Mouse (Mus musculus) intestine, embryonic 16.5 days (tissue): Measurements from ENCODE around the gene Bcl2l2. TPM values are rescaled to one million over a fixed set of nuclear protein-coding genes. Genes with fewer than 3 reads are reported as not detected.

Experiments
- ATAC-seq: fragments of 200-750 bp; cut with Nextera tagmentation; 2 replicates; pipeline ENCODE4 v1.8.0; 2017; ENCODE audit warnings: moderate TSS enrichment, moderate library complexity
- H3K27ac ChIP-seq: fragments of 300-500 bp; sonication (generic); 2 replicates; pipeline ENCODE4 v1.5.1; 2014; ENCODE audit warnings: mild to moderate bottlenecking, low read length
- H3K27me3 ChIP-seq: fragments of 300-500 bp; sonication (generic); replicated peaks from 2 replicates; pipeline ENCODE4 v1.6.1; 2014; ENCODE audit warnings: low read length, control low read depth, mixed read lengths; ENCODE audit not compliant: control insufficient read depth, insufficient read depth
- H3K36me3 ChIP-seq: fragments of 300-500 bp; sonication (generic); 2 replicates; pipeline ENCODE4 v1.6.1; 2014; ENCODE audit warnings: low read length, control low read depth; ENCODE audit not compliant: control insufficient read depth, insufficient read depth
- H3K4me1 ChIP-seq: fragments of 300-500 bp; sonication (generic); 2 replicates; pipeline ENCODE4 v1.6.1; 2014; ENCODE audit warnings: low read length, control low read depth, mixed read lengths; ENCODE audit not compliant: control insufficient read depth, insufficient read depth
- H3K4me2 ChIP-seq: fragments of 300-500 bp; sonication (generic); 2 replicates; pipeline ENCODE4 v1.6.1; 2014; ENCODE audit warnings: low read depth, low read length, control low read depth
- H3K4me3 ChIP-seq: fragments of 300-500 bp; sonication (generic); 2 replicates; pipeline ENCODE4 v1.5.1; 2014; ENCODE audit warnings: mild to moderate bottlenecking, low read length
- H3K9ac ChIP-seq: fragments of 300-500 bp; sonication (generic); 2 replicates; pipeline ENCODE4 v1.6.1; 2014; ENCODE audit warnings: low read depth, low read length
- H3K9me3 ChIP-seq: fragments of 300-500 bp; sonication (generic); 2 replicates; pipeline ENCODE4 v1.6.1; 2016; ENCODE audit warnings: low read length, control low read depth; ENCODE audit not compliant: control insufficient read depth
- WGBS: fragments of 180-500 bp; shearing (Covaris S2); extraction: QIAGEN DNeasy Blood & Tissue Kit; methylation state at CpG from one replicate; pipeline ENCODE4 v1.1.7; 2014; 5-methylcytosine and 5-hydroxymethylcytosine counted together
- polyA plus RNA-seq: library from polyadenylated mRNA; unstranded; fragments of >200 nt; fragmentation: Nextera tagmentation; extraction: Ambion mirVana; gene quantifications from 2 replicates; pipeline ENCODE4 v1.2.1, GENCODE M21; 2015

Gene Bcl2l2
- polyA plus RNA-seq, 1 experiment from 2014 or later, result 5.8 TPM

DNA sequence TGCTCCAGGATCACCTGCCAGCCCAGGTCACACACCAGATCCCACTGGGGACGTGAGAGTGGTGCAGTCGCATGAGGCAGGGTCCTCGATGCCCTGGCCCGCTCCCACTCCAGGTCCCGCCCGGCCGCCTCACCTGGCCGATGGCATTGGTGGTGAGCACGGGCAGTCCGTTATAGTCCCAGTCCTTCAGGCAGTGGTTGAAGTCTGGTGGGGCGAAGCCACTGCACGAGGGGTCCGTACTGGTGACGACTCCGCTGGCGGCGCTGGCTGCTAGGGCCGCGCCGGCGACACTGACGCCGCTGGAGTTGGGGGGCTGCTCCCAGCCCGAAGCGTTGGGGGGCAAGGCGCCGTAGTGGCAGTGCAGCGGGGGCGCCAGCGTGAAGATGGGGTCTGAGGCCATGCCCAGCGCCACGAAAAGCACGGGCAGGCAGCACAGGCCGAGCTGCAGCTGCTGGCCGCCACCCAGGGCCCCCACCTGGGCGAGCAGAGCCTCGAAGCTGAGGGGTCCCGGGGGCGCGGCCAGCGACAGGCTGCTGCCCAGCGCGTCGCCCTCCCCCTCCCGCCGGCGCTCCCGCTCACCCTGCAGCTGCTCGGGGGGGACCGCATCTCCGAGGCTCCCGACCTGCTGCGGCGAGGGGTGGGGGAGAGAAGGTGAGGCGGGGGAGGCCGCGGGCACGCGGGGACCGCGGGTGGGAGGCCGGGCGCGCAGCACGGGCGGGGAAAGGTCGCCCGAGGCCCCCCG, 29.1 kb downstream of the Bcl2l2 start:
- H3K27ac ChIP-seq, result peak overlapping the region; percentile 80
- peaks cover 4% of the 10 kb centered on the region; the same call in 1 of the 2 replicates for H3K27me3 ChIP-seq
- peak overlapping the region; percentile 89 for H3K4me3 ChIP-seq
- H3K9me3 ChIP-seq, result no peaks in the 10 kb centered on the region
- peak overlapping the region; percentile 89 for H3K9ac ChIP-seq
- peak overlapping the region; percentile 97 for H3K4me2 ChIP-seq
- H3K36me3 ChIP-seq, result no peaks in the 10 kb centered on the region
- H3K4me1 ChIP-seq, result peaks cover 14% of the 10 kb centered on the region
- WGBS, result 2% methylated on average over 59 of the region's 69 CpGs
- ATAC-seq, result peak; percentile 68

GRCm38 (mm10) chr14:54912886-54913285, 29.7 kb downstream of the Bcl2l2 start, which contains the start of gene Slc22a17:
Slc22a17 (minus strand) TSS chr14:54913132.
- no peaks in the 10 kb centered on the region for H3K9me3 ChIP-seq
- H3K9ac ChIP-seq, result peak within 1 kb of the TSS; percentile 89
- peak within 1 kb of the TSS; percentile 89 for H3K4me3 ChIP-seq
- H3K27ac ChIP-seq, result peak within 1 kb of the TSS; percentile 80
- H3K27me3 ChIP-seq, result peaks cover 4% of the 10 kb centered on the region; the same call in 1 of the 2 replicates
- H3K36me3 ChIP-seq, result no peaks in the 10 kb centered on the region
- peaks cover 14% of the 10 kb centered on the region for H3K4me1 ChIP-seq
- H3K4me2 ChIP-seq, result peak within 1 kb of the TSS; percentile 97
- peak; percentile 92 for ATAC-seq
- 0% methylated on average over 28 of the region's 28 CpGs for WGBS

- H3K4me3 ChIP-seq, result peak overlapping the region; percentile 89
- whole genome bisulfite sequencing, result 13% methylated on average over 10 of the region's 10 CpGs
- peaks cover 4% of the 10 kb centered on the region; the same call in 1 of the 2 replicates for H3K27me3 ChIP-seq
- H3K27ac ChIP-seq, result peak overlapping the region; percentile 37
- peak; percentile 10; the same call in 1 of the 2 replicates for ATAC-seq
- H3K36me3 ChIP-seq, result no peaks in the 10 kb centered on the region
- no peaks in the 10 kb centered on the region for H3K9me3 ChIP-seq
- peak overlapping the region; percentile 89 for H3K9ac ChIP-seq
- peaks cover 14% of the 10 kb centered on the region for H3K4me1 ChIP-seq
- peak overlapping the region; percentile 97 for H3K4me2 ChIP-seq
These were observed 30.2 kb downstream of the Bcl2l2 start for GRCm38 (mm10) chr14:54913343-54913742.

- Histone ChIP-seq H3K9me3 (no peaks in the 10 kb centered on the region), H3K27me3 (no peaks in the 10 kb centered on the region), H3K9ac (no peak overlapping the region), H3K4me2 (no peak overlapping the region), H3K4me3 (no peak overlapping the region), H3K36me3 (peaks cover 4% of the 10 kb centered on the region; the same call in 1 of the 2 replicates), H3K4me1 (peaks cover 5% of the 10 kb centered on the region), H3K27ac (no peak overlapping the region)
- 91% methylated on average over 16 of the region's 16 CpGs for WGBS
- no peak for ATAC-seq
These were observed 37.0 kb downstream of the Bcl2l2 start for GRCm38 (mm10) chr14:54920076-54920685.

DNA sequence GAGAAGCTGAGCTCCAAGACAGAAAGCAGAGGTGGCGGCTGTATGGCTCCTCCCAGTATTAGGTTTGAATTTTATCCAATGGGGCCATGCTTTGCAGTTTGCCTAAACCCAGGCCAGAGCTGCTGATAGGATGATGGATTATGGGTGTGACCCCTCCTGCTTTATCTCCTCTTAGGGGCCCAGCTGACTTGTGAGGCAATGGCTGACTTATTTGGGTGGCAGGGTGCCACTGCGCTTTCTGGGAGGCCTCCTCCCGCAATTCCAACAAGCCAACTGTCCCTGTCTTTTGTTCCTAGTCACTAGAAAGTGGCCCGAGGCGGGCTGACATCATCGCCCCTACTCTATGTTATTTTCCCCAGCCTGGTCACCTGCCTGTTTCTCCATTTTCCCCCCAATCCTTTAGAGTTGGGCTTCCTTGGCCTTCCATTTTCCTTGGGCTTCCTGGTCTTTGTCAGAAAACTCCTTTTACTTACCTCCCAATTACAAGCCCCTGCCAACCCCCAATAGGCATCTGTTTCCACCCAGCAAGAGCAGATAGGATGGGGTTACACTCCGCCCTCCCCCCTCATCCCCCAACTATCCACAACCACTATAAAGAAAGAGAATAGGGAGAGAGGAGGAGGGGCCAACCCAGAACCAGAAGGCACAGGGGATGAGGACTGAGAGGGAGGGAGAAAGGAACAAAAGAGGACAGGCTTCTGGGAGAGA, 41.6 kb downstream of the Bcl2l2 start:
- WGBS, result 27% methylated on average over 7 of the region's 7 CpGs
- Histone ChIP-seq H3K36me3 (peaks cover 2% of the 10 kb centered on the region; the same call in 1 of the 2 replicates), H3K4me1 (peaks cover 24% of the 10 kb centered on the region), H3K9ac (peak overlapping the region; percentile 89), H3K4me3 (peak overlapping the region; percentile 63), H3K4me2 (peak overlapping the region; percentile 93), H3K27ac (peak overlapping the region; percentile 99), H3K9me3 (no peaks in the 10 kb centered on the region), H3K27me3 (no peaks in the 10 kb centered on the region; the same call in 1 of the 2 replicates)
- peak; percentile 57 for ATAC-seq

DNA sequence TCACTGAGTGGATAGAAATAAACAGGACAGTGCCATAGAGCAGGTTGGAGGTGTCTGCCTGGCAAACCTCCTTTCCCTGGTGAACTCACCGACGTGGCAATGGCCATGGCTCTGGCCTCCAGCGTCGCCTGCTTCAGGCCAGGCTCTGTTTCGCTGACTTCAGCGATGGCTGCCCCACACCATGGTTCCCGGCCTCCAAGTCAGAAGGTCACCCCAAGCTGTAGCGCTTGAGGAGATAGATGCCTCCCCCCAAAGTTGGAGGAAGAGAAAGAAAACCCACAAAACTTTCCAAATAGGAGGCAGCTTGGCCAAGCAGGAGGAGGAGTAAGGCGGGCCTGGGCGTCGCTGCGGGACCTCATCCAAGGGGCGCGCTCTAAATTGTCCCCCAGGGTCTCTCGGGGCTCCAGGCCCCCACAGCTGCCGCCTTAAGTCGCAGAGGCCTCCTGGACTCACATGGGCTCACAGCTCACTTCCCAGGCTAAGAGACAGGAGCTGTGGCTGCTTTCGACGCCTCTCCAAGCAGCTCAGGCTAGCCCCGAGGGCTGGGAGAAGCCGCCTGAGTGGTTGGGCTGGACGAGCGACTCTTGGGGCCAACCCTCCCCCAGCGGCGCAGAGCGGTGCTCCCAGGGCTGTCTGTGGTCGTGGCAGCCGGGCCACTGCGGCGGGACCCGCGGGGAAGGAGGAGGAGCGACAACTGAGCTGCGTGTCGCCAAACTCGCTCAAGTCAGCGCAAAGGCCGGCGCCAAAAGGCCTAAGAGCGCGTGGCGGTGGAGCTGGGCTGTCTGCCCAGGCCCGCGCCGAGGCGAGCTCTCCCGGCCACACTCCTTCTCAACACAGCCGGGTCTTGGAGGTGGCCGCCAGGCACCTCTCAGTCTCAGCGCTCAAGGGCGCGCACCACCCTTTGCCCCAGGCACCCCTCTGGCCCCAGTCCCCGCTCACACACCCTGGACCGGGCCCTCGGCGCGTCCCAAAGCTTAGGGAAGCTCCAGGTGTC, 42.5 kb downstream of the Bcl2l2 start, which contains the start of gene Efs:
TSS of gene Efs (minus strand) at position 778 of the 994 bp plus-strand sequence.
- Histone ChIP-seq H3K27me3 (no peaks in the 10 kb centered on the region; the same call in 1 of the 2 replicates), H3K4me3 (peak within 1 kb of the TSS; percentile 63), H3K36me3 (no peaks in the 10 kb centered on the region; the same call in 1 of the 2 replicates), H3K27ac (peak within 1 kb of the TSS; percentile 99), H3K4me1 (peaks cover 30% of the 10 kb centered on the region), H3K9ac (peak within 1 kb of the TSS; percentile 89), H3K4me2 (peak within 1 kb of the TSS; percentile 93), H3K9me3 (no peaks in the 10 kb centered on the region)
- 5% methylated on average over 57 of the region's 57 CpGs for WGBS
- peak; percentile 65 for ATAC-seq

- Histone ChIP-seq H3K9ac (peak overlapping the region; percentile 89), H3K36me3 (no peaks in the 10 kb centered on the region), H3K9me3 (no peaks in the 10 kb centered on the region), H3K4me3 (peak overlapping the region; percentile 63), H3K27ac (peak overlapping the region; percentile 99), H3K27me3 (no peaks in the 10 kb centered on the region; the same call in 1 of the 2 replicates), H3K4me2 (peak overlapping the region; percentile 93), H3K4me1 (peaks cover 30% of the 10 kb centered on the region)
- 2% methylated on average over 53 of the region's 58 CpGs for WGBS
- peak; percentile 77 for ATAC-seq
These were observed 43.4 kb downstream of the Bcl2l2 start for GRCm38 (mm10) chr14:54926401-54927158.

- Histone ChIP-seq H3K9me3 (no peaks in the 10 kb centered on the region), H3K36me3 (no peaks in the 10 kb centered on the region), H3K4me2 (peak overlapping the region; percentile 93), H3K27ac (peak overlapping the region; percentile 99), H3K4me3 (peak overlapping the region; percentile 63), H3K9ac (peak overlapping the region; percentile 89), H3K4me1 (peaks cover 30% of the 10 kb centered on the region), H3K27me3 (no peaks in the 10 kb centered on the region; the same call in 1 of the 2 replicates)
- WGBS, result 21% methylated on average over 7 of the region's 7 CpGs
- ATAC-seq, result 0 out of 2 replicates have a peak, but pooled peaks have one; percentile 0
These were observed 44.1 kb downstream of the Bcl2l2 start for GRCm38 (mm10) chr14:54927296-54927695.
